20 mouse cellular contexts compared by ENCODE assay signal in genomic region chr9:56716066-56716465, GRCm38 (mm10).
DNase-seq lines count a peak whose midpoint lies in the region; ATAC-seq and TF ChIP-seq lines count a peak whose summit lies in the region.
"Had no signal": no experiment of that assay in that cellular context is flagged by ENCODE, and none has a peak within 500 bp of the region (broad histone marks: within the 10 kb centered on the region; RNA-seq: fewer than 3 reads in every experiment).

No protein-coding gene starts in this region.

- 58% methylated on average over 3 of the region's 3 CpGs for WGBS in hindbrain, postnatal 0 days
- WGBS in hindbrain, embryonic 10.5 days: 87% methylated on average over 3 of the region's 3 CpGs
- 79% methylated on average over 3 of the region's 3 CpGs for WGBS in kidney, adult 2 months
- WGBS in kidney, embryonic 15.5 days: 85% methylated on average over 3 of the region's 3 CpGs

- no peaks in the 10 kb centered on the region for H3K27me3 ChIP-seq in hindbrain, postnatal 0 days (ENCODE audit: insufficient read depth, low read length)
- no peaks in the 10 kb centered on the region for H3K27me3 ChIP-seq in hindbrain, embryonic 10.5 days (ENCODE audit: insufficient read depth, poor library complexity, severe bottlenecking)
- no peaks in the 10 kb centered on the region for H3K27me3 ChIP-seq in kidney, adult 2 months (replicated peaks; ENCODE audit: control insufficient read depth, insufficient read depth, low read length)
- no peaks in the 10 kb centered on the region for H3K27me3 ChIP-seq in kidney, embryonic 15.5 days
- H3K27me3 ChIP-seq: embryonic facial prominence, embryonic 15.5 days; hindbrain, embryonic 15.5 days had no signal

- H3K4me3 ChIP-seq in hindbrain, postnatal 0 days (ENCODE audit: low read length): no peak overlapping the region
- no peak overlapping the region for H3K4me3 ChIP-seq in hindbrain, embryonic 10.5 days
- H3K4me3 ChIP-seq in kidney, adult 2 months (ENCODE audit: insufficient read depth, low read depth, low read length): no peak overlapping the region
- H3K4me3 ChIP-seq in kidney, embryonic 15.5 days (replicated peaks): no peak overlapping the region
- H3K4me3 ChIP-seq: embryonic facial prominence, embryonic 15.5 days; erythroblast, embryonic 14.5 days; forebrain, embryonic 10.5 days; forebrain, embryonic 15.5 days; heart, adult 2 months; heart, embryonic 15.5 days; hindbrain, embryonic 15.5 days had no signal

- no peak overlapping the region for H3K27ac ChIP-seq in hindbrain, postnatal 0 days
- H3K27ac ChIP-seq in hindbrain, embryonic 10.5 days: no peak overlapping the region
- H3K27ac ChIP-seq in kidney, adult 2 months (ENCODE audit: insufficient read depth, low read depth, low read length): no peak overlapping the region
- no peak overlapping the region for H3K27ac ChIP-seq in kidney, embryonic 15.5 days
- H3K27ac ChIP-seq: embryonic facial prominence, embryonic 15.5 days; forebrain, embryonic 10.5 days; forebrain, embryonic 15.5 days; heart, adult 2 months; heart, embryonic 15.5 days; hindbrain, embryonic 15.5 days had no signal

- H3K9me3 ChIP-seq in hindbrain, postnatal 0 days (ENCODE audit: low read length): no peaks in the 10 kb centered on the region
- H3K9me3 ChIP-seq in hindbrain, embryonic 10.5 days: no peaks in the 10 kb centered on the region
- no peaks in the 10 kb centered on the region for H3K9me3 ChIP-seq in kidney, embryonic 15.5 days (replicated peaks)
- H3K9me3 ChIP-seq: embryonic facial prominence, embryonic 15.5 days; forebrain, embryonic 10.5 days; forebrain, embryonic 15.5 days; heart, embryonic 15.5 days; hindbrain, embryonic 15.5 days had no signal

- no peak for TF ChIP-seq POLR2A in kidney, adult 2 months (IDR thresholded peaks at IDR 0.05; ENCODE audit: low read depth, low read length)

- ATAC-seq in hindbrain, postnatal 0 days: peak; percentile 28; the same call in 1 of the 2 replicates
- no peak for ATAC-seq in kidney, embryonic 15.5 days (replicated peaks; ENCODE audit: low FRiP score)
- ATAC-seq: forebrain, embryonic 15.5 days; inflammation-experienced regulatory T-cells, adult 6 months; intestine, postnatal 0 days had no signal

- no peaks in the 10 kb centered on the region for H3K4me1 ChIP-seq in hindbrain, postnatal 0 days (ENCODE audit: insufficient read depth, low read length)
- H3K4me1 ChIP-seq in hindbrain, embryonic 10.5 days (replicated peaks): 0 out of 2 replicates have a peak, but pooled peaks cover 9% of the 10 kb centered on the region
- H3K4me1 ChIP-seq in kidney, adult 2 months (ENCODE audit: control insufficient read depth, insufficient read depth, low read length): no peaks in the 10 kb centered on the region
- H3K4me1 ChIP-seq in kidney, embryonic 15.5 days: peaks cover 3% of the 10 kb centered on the region; the same call in 1 of the 2 replicates
- H3K4me1 ChIP-seq: forebrain, embryonic 10.5 days; forebrain, embryonic 15.5 days had no signal

- H3K9ac ChIP-seq in hindbrain, postnatal 0 days (replicated peaks; ENCODE audit: low read length): no peak overlapping the region
- H3K9ac ChIP-seq in kidney, embryonic 15.5 days: no peak overlapping the region
- H3K9ac ChIP-seq: embryonic facial prominence, embryonic 15.5 days; forebrain, embryonic 15.5 days; heart, embryonic 15.5 days; hindbrain, embryonic 15.5 days had no signal

- H3K36me3 ChIP-seq in hindbrain, postnatal 0 days (ENCODE audit: insufficient read depth, low read length): no peaks in the 10 kb centered on the region
- H3K36me3 ChIP-seq in hindbrain, embryonic 10.5 days: no peaks in the 10 kb centered on the region
- no peaks in the 10 kb centered on the region for H3K36me3 ChIP-seq in kidney, adult 2 months (ENCODE audit: control insufficient read depth, insufficient read depth, low read length)
- no peaks in the 10 kb centered on the region for H3K36me3 ChIP-seq in kidney, embryonic 15.5 days
- H3K36me3 ChIP-seq: embryonic facial prominence, embryonic 15.5 days; forebrain, embryonic 10.5 days; forebrain, embryonic 15.5 days; heart, embryonic 15.5 days; hindbrain, embryonic 15.5 days had no signal

- TF ChIP-seq CTCF in hindbrain, postnatal 0 days (IDR thresholded peaks at IDR 0.05; ENCODE audit: low read depth): no peak
- TF ChIP-seq CTCF in kidney, adult 2 months (conservative IDR thresholded peaks at IDR 0.05; ENCODE audit: insufficient read depth, insufficient read length, low read depth, low read length): no peak

- no peak overlapping the region for H3K4me2 ChIP-seq in hindbrain, postnatal 0 days (ENCODE audit: low read depth, low read length)
- no peak overlapping the region for H3K4me2 ChIP-seq in kidney, embryonic 15.5 days
- H3K4me2 ChIP-seq: embryonic facial prominence, embryonic 15.5 days; forebrain, embryonic 15.5 days; heart, embryonic 11.5 days; heart, embryonic 15.5 days; hindbrain, embryonic 15.5 days had no signal

- DNase-seq in hindbrain, postnatal 0 days (ENCODE audit: low spot score): no peak
- no peak for DNase-seq in hindbrain, embryonic 10.5 days (ENCODE audit: low spot score)
- peak; percentile 37 for DNase-seq in cerebellum, adult 11 months
- peak; percentile 32 for DNase-seq in cerebellum, adult 8-10 months
- peak; percentile 71 to 79 for DNase-seq in cerebellum, postnatal 14 days
- DNase-seq in kidney, adult 2 months: no peak
- no peak for DNase-seq in kidney, postnatal 4 days
- DNase-seq: adrenal gland, postnatal 10 days; heart, adult 2 months; heart, postnatal 14 days had no signal

Comparison
In these comparisons a context has a peak if more than half of its experiments do, and no peak if none do; other contexts are left out.
1. DNase-seq: peak in cerebellum, adult 11 months (single experiment), cerebellum, adult 8-10 months (single experiment) and cerebellum, postnatal 14 days (2 of 2); none in hindbrain, postnatal 0 days (single experiment), hindbrain, embryonic 10.5 days (single experiment), kidney, adult 2 months (single experiment) and kidney, postnatal 4 days (0 of 2).